ENCODE assay signal across 18 mouse cellular contexts in the genomic region with DNA sequence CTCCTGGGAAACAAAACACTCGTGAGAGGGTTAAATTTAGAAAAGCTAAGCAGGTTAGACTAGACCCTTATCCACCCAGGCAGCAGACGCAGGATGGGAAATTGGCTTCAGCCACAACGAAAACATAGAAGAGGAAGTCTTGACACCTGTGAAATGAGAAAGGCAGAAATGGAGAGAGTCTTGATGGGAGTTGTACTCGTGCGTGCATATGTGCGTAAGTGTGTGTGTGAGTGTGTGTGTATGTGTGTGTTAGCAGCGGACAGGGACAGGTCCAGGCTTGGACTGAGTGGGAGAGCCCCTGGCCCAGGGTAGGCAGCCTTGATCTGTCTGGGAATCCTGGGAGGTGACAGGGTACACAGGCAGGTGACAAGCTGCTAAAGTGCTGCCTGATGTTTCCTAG. TPM values are rescaled to one million over a fixed set of nuclear protein-coding genes. Genes with fewer than 3 reads are reported as not detected.
DNase-seq lines count a peak whose midpoint lies in the region; ATAC-seq lines count a peak whose summit lies in the region.
"Had no signal": no experiment of that assay in that cellular context is flagged by ENCODE, and none has a peak within 500 bp of the region (broad histone marks: within the 10 kb centered on the region; RNA-seq: fewer than 3 reads in every experiment).

No protein-coding gene starts in this region.

- no peak for ATAC-seq in heart, embryonic 13.5 days (ENCODE audit: extremely low read depth, insufficient number of reproducible peaks, low FRiP score, low TSS enrichment)
- no peak for ATAC-seq in megakaryocyte, adult 5-6 weeks (ENCODE audit: poor library complexity, severe bottlenecking)
- ATAC-seq in common myeloid progenitor, adult 5-6 weeks (replicated peaks; ENCODE audit: low read depth, poor library complexity, severe bottlenecking): 0 out of 2 replicates have a peak, but pooled peaks have one; percentile 34
- ATAC-seq in midbrain, embryonic 16.5 days: no peak
- no peak for ATAC-seq in monocyte, adult 5-6 weeks (replicated peaks; ENCODE audit: insufficient number of reproducible peaks, low FRiP score, low TSS enrichment, poor library complexity, severe bottlenecking)
- ATAC-seq: activated CD4-positive, CD25-positive, alpha-beta regulatory T cell, adult 4 months had no signal

- no peak overlapping the region for H3K27ac ChIP-seq in heart, embryonic 13.5 days (replicated peaks)
- 0 out of 2 replicates have a peak overlapping the region, but pooled peaks have one; percentile 37 for H3K27ac ChIP-seq in midbrain, embryonic 16.5 days (ENCODE audit: low read length)
- H3K27ac ChIP-seq: kidney, embryonic 15.5 days; layer of hippocampus, adult 2 months; left cerebral cortex, adult 2 months; limb, embryonic 13.5 days; liver, embryonic 15.5 days; stomach, postnatal 0 days had no signal

- H3K27me3 ChIP-seq in heart, embryonic 13.5 days (replicated peaks): peaks cover 50% of the 10 kb centered on the region
- peaks cover 63% of the 10 kb centered on the region for H3K27me3 ChIP-seq in megakaryocyte, embryonic 14.5 days (replicated peaks)
- no peaks in the 10 kb centered on the region for H3K27me3 ChIP-seq in midbrain, embryonic 16.5 days (ENCODE audit: control insufficient read depth, insufficient read depth, low read depth, low read length)

- no peaks in the 10 kb centered on the region for H3K36me3 ChIP-seq in heart, embryonic 13.5 days
- peaks cover under 1% of the 10 kb centered on the region for H3K36me3 ChIP-seq in megakaryocyte, embryonic 14.5 days (replicated peaks; ENCODE audit: low read length)
- H3K36me3 ChIP-seq in midbrain, embryonic 16.5 days (ENCODE audit: control insufficient read depth, insufficient read depth, low read length): no peaks in the 10 kb centered on the region
- H3K36me3 ChIP-seq: kidney, embryonic 15.5 days; limb, embryonic 13.5 days; liver, embryonic 15.5 days had no signal

- no peak overlapping the region for H3K9ac ChIP-seq in heart, embryonic 13.5 days
- H3K9ac ChIP-seq in midbrain, embryonic 16.5 days (ENCODE audit: low read depth, low read length): peak overlapping the region; percentile 20; the same call in 1 of the 2 replicates
- H3K9ac ChIP-seq: kidney, embryonic 15.5 days; limb, embryonic 13.5 days; liver, embryonic 15.5 days had no signal

- H3K4me1 ChIP-seq in heart, embryonic 13.5 days: peaks cover 20% of the 10 kb centered on the region
- peaks cover 14% of the 10 kb centered on the region for H3K4me1 ChIP-seq in megakaryocyte, embryonic 14.5 days
- H3K4me1 ChIP-seq in midbrain, embryonic 16.5 days (ENCODE audit: control insufficient read depth, insufficient read depth, low read length): peaks cover 53% of the 10 kb centered on the region
- H3K4me1 ChIP-seq: liver, embryonic 15.5 days had no signal

- no peaks in the 10 kb centered on the region for H3K9me3 ChIP-seq in heart, embryonic 13.5 days
- no peaks in the 10 kb centered on the region for H3K9me3 ChIP-seq in megakaryocyte, embryonic 14.5 days
- H3K9me3 ChIP-seq in midbrain, embryonic 16.5 days (replicated peaks; ENCODE audit: control insufficient read depth, low read length, poor library complexity, severe bottlenecking): no peaks in the 10 kb centered on the region
- H3K9me3 ChIP-seq: kidney, embryonic 15.5 days; limb, embryonic 13.5 days; liver, embryonic 15.5 days had no signal

- no peak for DNase-seq in heart, postnatal 36 days
- DNase-seq in cerebellum, postnatal 10 days: no peak
- DNase-seq: adrenal gland, postnatal 25 days; cerebellum, adult 9-10 months; thymus, postnatal 36 days had no signal

- intact Hi-C loops in heart, postnatal 36 days (cut with DNase I): no loop called here

- WGBS in heart, embryonic 13.5 days: 27% methylated on average over 7 of the region's 7 CpGs
- WGBS in midbrain, embryonic 16.5 days: 39% methylated on average over 7 of the region's 7 CpGs

- peak overlapping the region; percentile 22 for H3K4me2 ChIP-seq in heart, embryonic 13.5 days
- H3K4me2 ChIP-seq in midbrain, embryonic 16.5 days (ENCODE audit: low read length): no peak overlapping the region
- H3K4me2 ChIP-seq: kidney, embryonic 15.5 days; limb, embryonic 13.5 days; liver, embryonic 15.5 days had no signal

- no peak overlapping the region for H3K4me3 ChIP-seq in heart, embryonic 13.5 days
- H3K4me3 ChIP-seq in megakaryocyte, embryonic 14.5 days (replicated peaks): peak overlapping the region; percentile 0
- no peak overlapping the region for H3K4me3 ChIP-seq in midbrain, embryonic 16.5 days (ENCODE audit: low read depth, low read length)
- H3K4me3 ChIP-seq: kidney, embryonic 15.5 days; layer of hippocampus, adult 2 months; left cerebral cortex, adult 2 months; limb, embryonic 13.5 days; liver, embryonic 15.5 days had no signal

RNA-seq across cellular contexts. Expression of a gene that starts 16.8 kb away (rescaled TPM):
- polyA plus RNA-seq in heart, embryonic 13.5 days (2015; fragmentation: Nextera tagmentation; extraction: Ambion mirVana): 37.6 and 46.4 TPM in 2 replicates
- total RNA-seq in heart, postnatal 36 days (2021): 10 to 100 TPM; 17.2 to 18.3 TPM
- polyA plus RNA-seq in megakaryocyte, embryonic 14.5 days (2012; ENCODE audit: insufficient read depth, low replicate concordance): 55.8 and 62.9 TPM in 2 replicates
- 57.2 and 57.5 TPM in 2 replicates for total RNA-seq in megakaryocyte, adult 5-6 weeks (2015)
- 52.8 and 71.8 TPM in 2 replicates for total RNA-seq in megakaryocyte, adult 5-6 weeks (2017)
- 34.9 and 47.0 TPM in 2 replicates for total RNA-seq in common myeloid progenitor, adult 5-6 weeks (2017)
- 68.0 and 71.9 TPM in 2 replicates for polyA plus RNA-seq in midbrain, embryonic 16.5 days (2015; fragmentation: Nextera tagmentation; extraction: Ambion mirVana)
- total RNA-seq in monocyte, adult 5-6 weeks (2017): 40.2 to 52.6 TPM (median 47.2 TPM) in 3 replicates

RNA-seq across cellular contexts. Expression of a gene that starts 36.2 kb away (rescaled TPM):
- 0.08 TPM in 1 of 2 replicates, not detected in the other for polyA plus RNA-seq in heart, embryonic 13.5 days (2015; fragmentation: Nextera tagmentation; extraction: Ambion mirVana)
- under 1 TPM; 0.43 to 0.50 TPM for total RNA-seq in heart, postnatal 36 days (2021)
- polyA plus RNA-seq in megakaryocyte, embryonic 14.5 days (2012; ENCODE audit: insufficient read depth, low replicate concordance): 0.23 TPM in 1 of 2 replicates, not detected in the other
- 0.09 TPM in 1 of 2 replicates, not detected in the other for total RNA-seq in megakaryocyte, adult 5-6 weeks (2015)
- total RNA-seq in megakaryocyte, adult 5-6 weeks (2017): 0.07 TPM in 1 of 2 replicates, not detected in the other
- not detected in 2 replicates for total RNA-seq in common myeloid progenitor, adult 5-6 weeks (2017)
- 13.9 and 15.4 TPM in 2 replicates for polyA plus RNA-seq in midbrain, embryonic 16.5 days (2015; fragmentation: Nextera tagmentation; extraction: Ambion mirVana)
- 0.57 to 8.1 TPM (median 2.1 TPM) in 3 replicates for total RNA-seq in monocyte, adult 5-6 weeks (2017)
- polyA plus RNA-seq: activated CD4-positive, CD25-positive, alpha-beta regulatory T cell, adult 4 months; liver, embryonic 15.5 days had no signal

RNA-seq across cellular contexts. Expression of a gene that starts 55.4 kb away (rescaled TPM):
- 40.8 and 42.8 TPM in 2 replicates for polyA plus RNA-seq in heart, embryonic 13.5 days (2015; fragmentation: Nextera tagmentation; extraction: Ambion mirVana)
- 10 to 100 TPM; 16.7 to 19.1 TPM for total RNA-seq in heart, postnatal 36 days (2021)
- 15.3 and 16.3 TPM in 2 replicates for polyA plus RNA-seq in megakaryocyte, embryonic 14.5 days (2012; ENCODE audit: insufficient read depth, low replicate concordance)
- 128 and 133 TPM in 2 replicates for total RNA-seq in megakaryocyte, adult 5-6 weeks (2015)
- 89.7 and 94.8 TPM in 2 replicates for total RNA-seq in megakaryocyte, adult 5-6 weeks (2017)
- total RNA-seq in common myeloid progenitor, adult 5-6 weeks (2017): 17.4 and 29.7 TPM in 2 replicates
- polyA plus RNA-seq in midbrain, embryonic 16.5 days (2015; fragmentation: Nextera tagmentation; extraction: Ambion mirVana): 108 and 112 TPM in 2 replicates
- 120 to 175 TPM (median 140 TPM) in 3 replicates for total RNA-seq in monocyte, adult 5-6 weeks (2017)
